Mouse (Mus musculus) hindbrain, embryonic 11.5 days (tissue): ENCODE data around the gene Timm8a2. TPM values are rescaled to one million over a fixed set of nuclear protein-coding genes. Genes with fewer than 3 reads are reported as not detected.
A peak's percentile ranks its signal among the peaks of the same experiment; 100 is the strongest.

Experiments used
- ATAC-seq: fragments of 200-750 bp; cut with Nextera tagmentation; 2 replicates; pipeline ENCODE4 v1.8.0; 2017; ENCODE audit warnings: mild to moderate bottlenecking, moderate TSS enrichment, moderate library complexity; ENCODE audit not compliant: low FRiP score
- DNase-seq: peaks from one replicate; pipeline ENCODE4 v3.0.0-alpha.2; 2015; ENCODE audit warnings: low spot score
- H3K27ac ChIP-seq: fragments of 300-500 bp; sonication (generic); 2 replicates; pipeline ENCODE4 v1.5.1; 2014; ENCODE audit warnings: mild to moderate bottlenecking, low read depth, low read length
- H3K27me3 ChIP-seq: fragments of 300-500 bp; sonication (generic); 2 replicates; pipeline ENCODE4 v1.6.1; 2014; ENCODE audit warnings: mild to moderate bottlenecking, low read length, moderate library complexity, mixed read lengths; ENCODE audit not compliant: control insufficient read depth, insufficient read depth
- H3K36me3 ChIP-seq: fragments of 300-500 bp; sonication (generic); 2 replicates; pipeline ENCODE4 v1.6.1; 2014; ENCODE audit warnings: mild to moderate bottlenecking, low read length, moderate library complexity, mixed read lengths; ENCODE audit not compliant: control insufficient read depth, insufficient read depth
- H3K4me1 ChIP-seq: fragments of 300-500 bp; sonication (generic); replicated peaks from 2 replicates; pipeline ENCODE4 v1.6.1; 2014; ENCODE audit warnings: low read length, mixed read lengths; ENCODE audit not compliant: control insufficient read depth, insufficient read depth
- H3K4me2 ChIP-seq: fragments of 300-500 bp; sonication (generic); replicated peaks from 2 replicates; pipeline ENCODE4 v1.6.1; 2014; ENCODE audit warnings: mild to moderate bottlenecking, low read depth, low read length
- H3K4me3 ChIP-seq: fragments of 300-500 bp; sonication (generic); 2 replicates; pipeline ENCODE4 v1.5.1; 2014; ENCODE audit warnings: low read depth, low read length
- H3K9ac ChIP-seq: fragments of 300-500 bp; sonication (generic); 2 replicates; pipeline ENCODE4 v1.6.1; 2014; ENCODE audit warnings: low read depth, low read length
- H3K9me3 ChIP-seq: fragments of 300-500 bp; sonication (generic); 2 replicates; pipeline ENCODE4 v1.6.1; 2016; ENCODE audit warnings: low read length; ENCODE audit not compliant: control insufficient read depth
- WGBS: fragments of 180-500 bp; shearing (Covaris S2); extraction: QIAGEN DNeasy Blood & Tissue Kit; methylation state at CpG from one replicate; pipeline ENCODE4 v1.1.7; 2014; 5-methylcytosine and 5-hydroxymethylcytosine counted together
- polyA plus RNA-seq: library from polyadenylated mRNA; unstranded; fragments of >200 nt; fragmentation: Nextera tagmentation; extraction: Ambion mirVana; gene quantifications from 2 replicates; pipeline ENCODE4 v1.2.1, GENCODE M21; 2014

Gene Timm8a2
- polyA plus RNA-seq, 1 experiment from 2014 or later: not detected

- no peak overlapping the region for H3K4me2 ChIP-seq
- DNase-seq (no peak), ATAC-seq (no peak)
- no peak overlapping the region for H3K9ac ChIP-seq
- H3K4me3 ChIP-seq: no peak overlapping the region
- no peaks in the 10 kb centered on the region for H3K27me3 ChIP-seq
- H3K36me3 ChIP-seq: no peaks in the 10 kb centered on the region
- no peaks in the 10 kb centered on the region for H3K9me3 ChIP-seq
- no peaks in the 10 kb centered on the region for H3K4me1 ChIP-seq
- WGBS: 73% methylated on average over 3 of the region's 3 CpGs
- H3K27ac ChIP-seq: no peak overlapping the region
Observed at GRCm38 (mm10) chr14:122069948-122070347, 35.5 kb downstream of the Timm8a2 start.

GRCm38 (mm10) chr14:122073422-122073821, 38.9 kb downstream of the Timm8a2 start:
- no peak for DNase-seq
- Histone ChIP-seq H3K9me3 (no peaks in the 10 kb centered on the region), H3K9ac (no peak overlapping the region), H3K4me3 (no peak overlapping the region), H3K27me3 (no peaks in the 10 kb centered on the region), H3K36me3 (no peaks in the 10 kb centered on the region), H3K4me1 (no peaks in the 10 kb centered on the region), H3K27ac (no peak overlapping the region), H3K4me2 (no peak overlapping the region)
- ATAC-seq: no peak
- 89% methylated on average over 5 of the region's 5 CpGs for WGBS

- DNase-seq: no peak
- Histone ChIP-seq H3K4me3 (no peak overlapping the region), H3K27me3 (no peaks in the 10 kb centered on the region), H3K27ac (no peak overlapping the region), H3K36me3 (no peaks in the 10 kb centered on the region), H3K4me1 (no peaks in the 10 kb centered on the region), H3K9me3 (no peaks in the 10 kb centered on the region), H3K4me2 (no peak overlapping the region), H3K9ac (no peak overlapping the region)
- WGBS: 78% methylated on average over 10 of the region's 10 CpGs
- no peak for ATAC-seq
Observed at GRCm38 (mm10) chr14:122074360-122074759, 39.9 kb downstream of the Timm8a2 start.

- Histone ChIP-seq H3K4me2 (no peak overlapping the region), H3K36me3 (no peaks in the 10 kb centered on the region), H3K9me3 (no peaks in the 10 kb centered on the region), H3K4me3 (no peak overlapping the region), H3K27ac (no peak overlapping the region), H3K4me1 (no peaks in the 10 kb centered on the region), H3K9ac (no peak overlapping the region), H3K27me3 (no peaks in the 10 kb centered on the region)
- no peak for DNase-seq
- WGBS: 85% methylated on average over 21 of the region's 21 CpGs
- ATAC-seq: no peak
Observed at GRCm38 (mm10) chr14:122075485-122076200, 41.2 kb downstream of the Timm8a2 start.

- Histone ChIP-seq H3K9me3 (no peaks in the 10 kb centered on the region), H3K27ac (no peak overlapping the region), H3K4me3 (no peak overlapping the region), H3K9ac (no peak overlapping the region), H3K4me1 (no peaks in the 10 kb centered on the region), H3K36me3 (no peaks in the 10 kb centered on the region), H3K4me2 (no peak overlapping the region), H3K27me3 (no peaks in the 10 kb centered on the region)
- ATAC-seq (no peak), DNase-seq (no peak)
- 84% methylated on average over 3 of the region's 3 CpGs for WGBS
Observed at GRCm38 (mm10) chr14:122077017-122077416, 42.5 kb downstream of the Timm8a2 start.

GRCm38 (mm10) chr14:122079428-122079827, 45.0 kb downstream of the Timm8a2 start:
- Histone ChIP-seq H3K4me2 (no peak overlapping the region), H3K9ac (no peak overlapping the region), H3K4me1 (no peaks in the 10 kb centered on the region), H3K9me3 (no peaks in the 10 kb centered on the region), H3K27me3 (no peaks in the 10 kb centered on the region), H3K27ac (no peak overlapping the region), H3K36me3 (no peaks in the 10 kb centered on the region), H3K4me3 (no peak overlapping the region)
- ATAC-seq (no peak), DNase-seq (peak; percentile 56)
- 47% methylated on average over 6 of the region's 6 CpGs for WGBS

- Histone ChIP-seq H3K27me3 (no peaks in the 10 kb centered on the region), H3K4me3 (no peak overlapping the region), H3K36me3 (no peaks in the 10 kb centered on the region), H3K4me1 (no peaks in the 10 kb centered on the region), H3K27ac (no peak overlapping the region), H3K9ac (no peak overlapping the region), H3K9me3 (no peaks in the 10 kb centered on the region), H3K4me2 (no peak overlapping the region)
- DNase-seq (no peak), ATAC-seq (no peak)
- 81% methylated on average over 5 of the region's 5 CpGs for WGBS
Observed at GRCm38 (mm10) chr14:122079921-122080320, 45.4 kb downstream of the Timm8a2 start.

GRCm38 (mm10) chr14:122081308-122081707, 46.8 kb downstream of the Timm8a2 start:
- no peaks in the 10 kb centered on the region for H3K36me3 ChIP-seq
- no peaks in the 10 kb centered on the region for H3K27me3 ChIP-seq
- no peaks in the 10 kb centered on the region for H3K9me3 ChIP-seq
- H3K4me3 ChIP-seq: no peak overlapping the region
- no peak overlapping the region for H3K27ac ChIP-seq
- 57% methylated on average over 3 of the region's 3 CpGs for WGBS
- DNase-seq: no peak
- H3K4me2 ChIP-seq: no peak overlapping the region
- no peak for ATAC-seq
- no peak overlapping the region for H3K9ac ChIP-seq
- H3K4me1 ChIP-seq: no peaks in the 10 kb centered on the region

GRCm38 (mm10) chr14:122083499-122083898, 49.0 kb downstream of the Timm8a2 start:
- no peaks in the 10 kb centered on the region for H3K27me3 ChIP-seq
- H3K9me3 ChIP-seq: no peaks in the 10 kb centered on the region
- DNase-seq: no peak
- no peak overlapping the region for H3K4me2 ChIP-seq
- H3K4me1 ChIP-seq: no peaks in the 10 kb centered on the region
- no peak overlapping the region for H3K9ac ChIP-seq
- no peak for ATAC-seq
- H3K36me3 ChIP-seq: no peaks in the 10 kb centered on the region
- WGBS: 86% methylated on average over 7 of the region's 7 CpGs
- no peak overlapping the region for H3K27ac ChIP-seq
- H3K4me3 ChIP-seq: no peak overlapping the region
